Mouse (Mus musculus) erythroblast, embryonic 14.5 days (primary cell): ENCODE measurements at regions not wholly inside any gene's neighbourhood (a gene's known extent, or its start where the extent isn't known, plus 50 kb on each side); places are given as distances from the start of the nearest gene placed in this dataset.

Source experiments
- H3K27me3 ChIP-seq: 2 replicates; pipeline ENCODE4 v1.6.1; 2012; ENCODE audit warnings: inconsistent platforms; ENCODE audit not compliant: control insufficient read depth
- H3K36me3 ChIP-seq: 2 replicates; pipeline ENCODE4 v1.6.1; 2012; ENCODE audit warnings: mild to moderate bottlenecking, inconsistent platforms; ENCODE audit not compliant: control insufficient read depth
- H3K4me1 ChIP-seq: 2 replicates; pipeline ENCODE4 v1.6.1; 2012; ENCODE audit warnings: inconsistent platforms; ENCODE audit not compliant: control insufficient read depth
- H3K4me3 ChIP-seq: replicated peaks from 2 replicates; pipeline ENCODE3; 2012; ENCODE audit warnings: moderate library complexity, mild to moderate bottlenecking, inconsistent platforms
- H3K9me3 ChIP-seq: 2 replicates; pipeline ENCODE4 v1.6.1; 2012; ENCODE audit warnings: low read length, inconsistent platforms, mixed read lengths; ENCODE audit not compliant: control insufficient read depth
- GATA1 ChIP-seq: IDR thresholded peaks from 2 replicates; pipeline ENCODE4 v1.6.1; 2012; ENCODE audit warnings: low read length, inconsistent platforms, mixed read lengths
- TAL1 ChIP-seq: IDR thresholded peaks from 3 replicates; pipeline ENCODE4 v1.6.1; 2012; ENCODE audit warnings: low read length, inconsistent platforms, mixed read lengths

DNA sequence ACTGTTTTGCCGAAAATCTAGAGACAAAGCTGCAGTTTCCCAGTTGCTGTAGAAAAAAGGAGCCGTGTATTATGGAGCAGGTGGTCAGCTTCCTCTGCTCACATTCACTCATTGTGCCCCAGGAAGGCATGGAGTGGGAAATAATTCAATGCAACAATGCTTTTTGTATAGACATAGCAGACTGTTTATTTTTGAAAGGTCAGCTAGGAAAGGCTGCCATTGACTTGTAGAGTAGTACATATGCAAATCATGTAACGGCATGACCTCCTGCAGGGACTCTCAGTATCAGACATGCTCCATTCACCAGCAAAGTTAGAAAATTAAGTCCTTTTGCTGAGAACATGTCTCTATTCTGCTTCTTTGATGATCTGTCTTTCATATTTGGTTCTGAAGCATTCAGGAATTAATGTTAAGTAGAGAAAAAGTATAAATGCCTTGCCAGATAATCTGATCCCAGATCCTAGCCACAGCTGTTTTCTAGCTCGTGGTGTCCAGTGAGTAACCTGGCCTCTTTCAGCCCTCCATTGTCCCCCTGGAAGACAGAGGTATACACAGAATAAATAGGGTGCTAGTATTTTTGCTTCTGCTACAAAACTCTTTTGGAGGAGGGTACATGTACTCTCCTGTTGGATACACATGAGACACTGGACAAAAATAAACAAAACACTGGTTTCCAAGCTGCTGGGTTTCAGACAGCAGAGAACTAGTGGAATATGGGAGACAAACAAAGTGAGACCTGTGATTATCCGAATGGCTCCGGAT lies 389.5 kb upstream of the Pik3r1 start:
- TF ChIP-seq GATA1, result no peak
- no peak for TF ChIP-seq TAL1
- no peaks in the 10 kb centered on the region for H3K4me1 ChIP-seq
- H3K9me3 ChIP-seq, result no peaks in the 10 kb centered on the region
- no peaks in the 10 kb centered on the region for H3K36me3 ChIP-seq
- H3K27me3 ChIP-seq, result no peaks in the 10 kb centered on the region
- no peak overlapping the region for H3K4me3 ChIP-seq

DNA sequence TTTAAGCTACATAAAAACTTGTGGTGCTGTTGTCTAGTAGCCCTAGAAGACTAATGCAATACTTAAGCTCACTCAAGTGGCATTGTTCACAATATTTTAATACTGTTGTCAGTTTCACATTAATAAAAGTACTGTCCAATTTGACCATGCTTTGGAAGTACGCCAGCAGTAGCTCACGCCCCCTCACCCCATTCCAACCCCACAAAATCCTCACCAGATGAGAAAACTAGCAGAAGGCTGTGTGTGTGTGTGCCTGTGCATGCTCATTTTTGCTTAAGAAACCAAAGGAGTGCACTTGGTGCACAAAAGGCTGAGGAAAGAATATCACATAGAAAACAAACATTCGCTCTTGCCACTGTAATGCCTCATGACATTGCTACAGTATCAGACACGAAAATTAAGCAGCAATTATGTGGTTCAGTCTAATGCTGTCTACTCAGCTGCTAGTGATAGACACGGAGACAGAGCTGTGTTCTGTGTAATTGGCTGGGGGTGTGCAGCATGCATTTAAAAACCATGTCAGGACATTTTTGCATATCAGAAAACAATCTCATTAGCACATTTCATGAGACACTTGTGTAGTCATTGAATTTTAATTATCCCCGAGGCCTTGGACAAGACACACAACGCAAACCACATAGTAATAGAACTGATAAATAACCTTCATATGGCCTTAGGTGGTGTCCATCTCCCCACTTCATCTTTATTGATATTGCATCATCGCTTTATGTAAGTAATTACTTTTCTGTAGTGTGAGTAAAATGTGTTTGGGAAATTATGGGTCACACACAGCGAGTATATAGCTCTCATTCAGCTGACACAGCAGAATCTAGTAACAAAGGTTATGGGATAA lies 405.6 kb upstream of the Pik3r1 start:
- Histone ChIP-seq H3K4me3 (no peak overlapping the region), H3K9me3 (no peaks in the 10 kb centered on the region; the same call in 1 of the 2 replicates), H3K36me3 (no peaks in the 10 kb centered on the region), H3K4me1 (no peaks in the 10 kb centered on the region), H3K27me3 (no peaks in the 10 kb centered on the region)
- TF ChIP-seq GATA1 (no peak), TAL1 (no peak)

DNA sequence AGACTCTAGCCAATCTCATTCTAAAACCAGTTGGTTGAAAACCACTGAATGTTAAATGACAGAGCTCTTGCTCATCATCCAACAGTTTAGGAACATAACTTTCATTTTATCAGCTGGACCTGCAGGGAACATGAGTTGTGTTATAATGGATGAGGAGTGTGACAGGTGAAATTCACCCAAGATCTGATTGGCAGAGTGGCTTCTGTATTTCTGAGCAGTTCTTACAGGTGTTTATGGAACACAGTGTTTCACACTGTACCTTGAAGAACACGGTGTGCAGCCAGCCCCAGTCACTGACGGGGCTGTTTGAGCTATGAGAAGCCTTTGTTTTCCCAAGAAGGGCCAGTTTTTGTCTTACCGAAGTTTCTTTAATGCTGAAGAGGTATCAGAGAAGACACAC lies 406.4 kb upstream of the Pik3r1 start:
- H3K4me1 ChIP-seq, result no peaks in the 10 kb centered on the region
- H3K9me3 ChIP-seq, result no peaks in the 10 kb centered on the region; the same call in 1 of the 2 replicates
- TF ChIP-seq GATA1 (no peak), TAL1 (no peak)
- no peaks in the 10 kb centered on the region for H3K36me3 ChIP-seq
- no peak overlapping the region for H3K4me3 ChIP-seq
- H3K27me3 ChIP-seq, result no peaks in the 10 kb centered on the region

DNA sequence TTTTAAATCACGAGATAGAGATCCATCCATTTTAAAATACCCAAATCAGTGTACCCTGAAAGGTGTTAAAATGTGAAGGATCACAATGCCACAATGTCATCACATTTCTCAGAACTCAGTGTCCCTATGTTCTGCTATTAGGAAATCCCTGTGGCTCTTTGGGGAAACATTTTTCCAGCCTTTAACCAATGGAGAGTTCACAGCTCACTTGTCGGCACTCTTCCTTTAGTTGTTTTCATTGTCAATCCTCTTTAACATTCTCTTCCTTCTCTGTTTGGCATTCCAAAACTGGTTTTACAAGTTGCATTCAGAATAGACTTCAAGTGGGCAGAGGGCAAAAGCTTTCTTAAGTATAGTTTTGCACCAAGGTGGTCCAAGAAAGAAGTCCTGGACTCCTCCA lies 406.9 kb upstream of the Pik3r1 start:
- H3K4me1 ChIP-seq, result no peaks in the 10 kb centered on the region
- no peak overlapping the region for H3K4me3 ChIP-seq
- H3K36me3 ChIP-seq, result no peaks in the 10 kb centered on the region
- no peaks in the 10 kb centered on the region; the same call in 1 of the 2 replicates for H3K9me3 ChIP-seq
- no peak for TF ChIP-seq TAL1
- TF ChIP-seq GATA1, result no peak
- H3K27me3 ChIP-seq, result no peaks in the 10 kb centered on the region

DNA sequence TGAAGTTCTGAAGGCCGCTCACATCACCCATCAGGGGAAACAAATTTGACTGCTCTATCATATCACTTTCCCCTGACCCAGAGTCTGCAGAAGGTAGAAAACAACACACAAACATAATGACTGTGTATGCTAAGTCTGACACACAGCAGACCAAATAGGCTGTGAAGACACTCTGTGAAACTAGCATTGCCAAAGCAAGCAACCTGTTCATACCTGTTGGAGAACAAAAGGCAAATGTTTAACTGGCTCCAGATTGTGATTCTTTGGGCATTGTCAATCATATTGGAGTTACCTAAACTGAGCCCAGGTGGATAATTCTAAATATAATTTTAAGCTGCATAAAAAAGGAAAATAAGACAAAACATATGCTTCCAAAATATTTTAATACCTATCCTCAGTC lies 407.4 kb upstream of the Pik3r1 start:
- Histone ChIP-seq H3K27me3 (no peaks in the 10 kb centered on the region), H3K4me3 (no peak overlapping the region), H3K4me1 (no peaks in the 10 kb centered on the region), H3K9me3 (no peaks in the 10 kb centered on the region; the same call in 1 of the 2 replicates), H3K36me3 (no peaks in the 10 kb centered on the region)
- no peak for TF ChIP-seq TAL1
- TF ChIP-seq GATA1, result no peak

DNA sequence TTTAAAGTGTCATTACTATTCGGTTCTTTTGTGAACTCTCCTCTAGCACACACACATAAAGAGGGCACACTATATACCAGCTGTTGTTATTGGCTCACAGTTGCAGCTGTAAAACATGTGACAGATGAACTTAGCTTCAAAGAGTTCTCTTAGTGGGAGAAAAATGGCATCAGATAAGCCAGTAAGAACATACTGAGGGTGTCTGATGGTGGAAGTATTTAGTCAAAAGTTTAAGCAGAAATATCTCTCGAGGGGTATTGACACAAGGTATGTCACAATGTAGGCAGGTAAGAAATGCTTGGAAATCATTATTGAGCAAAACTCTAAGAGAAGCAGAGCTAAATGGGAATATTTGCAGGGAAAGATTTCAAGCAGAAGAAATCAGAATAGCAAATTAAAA lies 408.4 kb upstream of the Pik3r1 start:
- Histone ChIP-seq H3K9me3 (no peaks in the 10 kb centered on the region; the same call in 1 of the 2 replicates), H3K27me3 (no peaks in the 10 kb centered on the region), H3K4me3 (no peak overlapping the region), H3K4me1 (no peaks in the 10 kb centered on the region), H3K36me3 (no peaks in the 10 kb centered on the region)
- no peak for TF ChIP-seq TAL1
- no peak for TF ChIP-seq GATA1

DNA sequence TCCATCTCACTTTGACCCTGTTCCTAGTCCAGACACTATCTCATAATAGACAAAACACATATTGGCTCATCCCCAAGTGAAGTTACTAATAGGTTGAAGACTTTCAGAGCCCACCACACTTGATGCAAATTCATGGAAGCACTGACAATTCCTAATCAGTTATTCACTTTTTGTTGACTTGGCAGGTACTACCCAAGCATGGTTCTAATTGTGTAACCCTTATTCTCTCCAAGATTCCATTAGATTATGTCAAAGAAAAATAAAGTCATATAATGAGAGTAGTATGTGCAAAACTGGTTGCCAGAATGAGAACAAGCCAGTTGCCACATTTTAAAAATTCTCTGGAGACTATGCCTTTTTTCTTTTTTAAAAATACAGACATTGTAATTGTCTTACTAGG lies 426.7 kb upstream of the Pik3r1 start:
- TF ChIP-seq TAL1, result no peak
- no peak for TF ChIP-seq GATA1
- Histone ChIP-seq H3K4me3 (no peak overlapping the region), H3K27me3 (no peaks in the 10 kb centered on the region), H3K9me3 (no peaks in the 10 kb centered on the region), H3K36me3 (no peaks in the 10 kb centered on the region), H3K4me1 (no peaks in the 10 kb centered on the region)

DNA sequence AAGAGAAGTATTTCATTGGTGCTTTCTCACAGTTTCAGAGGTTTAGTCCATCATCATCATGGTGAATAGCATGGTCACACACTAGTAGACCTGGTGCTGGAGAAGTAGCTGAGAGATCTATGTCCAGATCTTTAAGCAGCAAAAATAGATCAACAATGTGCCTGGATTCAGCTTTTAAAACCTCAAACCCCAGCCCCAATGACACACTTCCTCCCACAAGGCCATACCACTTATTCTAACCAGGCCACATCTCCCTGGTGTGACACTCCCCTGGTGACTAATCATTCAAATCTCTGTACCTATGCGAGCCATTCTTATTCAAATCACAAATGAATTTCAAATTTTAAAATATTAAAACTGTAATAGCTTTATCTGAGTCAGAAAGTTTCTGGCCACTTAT lies 434.3 kb upstream of the Pik3r1 start:
- no peaks in the 10 kb centered on the region for H3K4me1 ChIP-seq
- TF ChIP-seq GATA1 (no peak), TAL1 (no peak)
- H3K9me3 ChIP-seq, result no peaks in the 10 kb centered on the region
- H3K4me3 ChIP-seq, result no peak overlapping the region
- H3K27me3 ChIP-seq, result no peaks in the 10 kb centered on the region
- no peaks in the 10 kb centered on the region for H3K36me3 ChIP-seq

DNA sequence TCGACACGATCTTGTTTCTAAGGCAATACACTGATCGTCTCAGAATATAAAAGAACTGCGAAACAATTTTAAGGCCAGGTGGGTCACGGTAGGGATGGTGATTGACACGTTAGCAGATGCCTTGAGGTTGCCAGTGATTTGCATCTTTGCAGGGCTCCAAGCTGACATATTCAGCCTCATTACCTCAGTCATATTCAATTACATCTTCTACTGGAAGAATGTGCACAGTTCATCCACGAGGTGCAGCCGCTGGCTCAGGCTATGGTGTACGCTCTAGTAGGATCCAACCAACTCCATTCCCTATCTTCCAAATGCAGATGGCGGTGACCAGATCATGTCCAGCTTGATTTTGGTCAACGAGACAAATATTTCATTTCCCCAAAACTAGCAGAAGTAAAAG lies 450.5 kb upstream of the Pik3r1 start:
- H3K4me1 ChIP-seq, result no peaks in the 10 kb centered on the region
- H3K27me3 ChIP-seq, result no peaks in the 10 kb centered on the region
- TF ChIP-seq GATA1, result no peak
- TF ChIP-seq TAL1, result no peak
- no peaks in the 10 kb centered on the region for H3K9me3 ChIP-seq
- no peaks in the 10 kb centered on the region for H3K36me3 ChIP-seq
- no peak overlapping the region for H3K4me3 ChIP-seq
